Mouse (Mus musculus) brain, embryonic 18.5 days (tissue): Measurements from ENCODE around the gene Klf15.

ENCODE experiments used
- DNase-seq: peaks from one replicate; pipeline ENCODE4 v3.0.0-alpha.2; 2012; ENCODE audit warnings: low read depth, low spot score

Gene Klf15

DNA sequence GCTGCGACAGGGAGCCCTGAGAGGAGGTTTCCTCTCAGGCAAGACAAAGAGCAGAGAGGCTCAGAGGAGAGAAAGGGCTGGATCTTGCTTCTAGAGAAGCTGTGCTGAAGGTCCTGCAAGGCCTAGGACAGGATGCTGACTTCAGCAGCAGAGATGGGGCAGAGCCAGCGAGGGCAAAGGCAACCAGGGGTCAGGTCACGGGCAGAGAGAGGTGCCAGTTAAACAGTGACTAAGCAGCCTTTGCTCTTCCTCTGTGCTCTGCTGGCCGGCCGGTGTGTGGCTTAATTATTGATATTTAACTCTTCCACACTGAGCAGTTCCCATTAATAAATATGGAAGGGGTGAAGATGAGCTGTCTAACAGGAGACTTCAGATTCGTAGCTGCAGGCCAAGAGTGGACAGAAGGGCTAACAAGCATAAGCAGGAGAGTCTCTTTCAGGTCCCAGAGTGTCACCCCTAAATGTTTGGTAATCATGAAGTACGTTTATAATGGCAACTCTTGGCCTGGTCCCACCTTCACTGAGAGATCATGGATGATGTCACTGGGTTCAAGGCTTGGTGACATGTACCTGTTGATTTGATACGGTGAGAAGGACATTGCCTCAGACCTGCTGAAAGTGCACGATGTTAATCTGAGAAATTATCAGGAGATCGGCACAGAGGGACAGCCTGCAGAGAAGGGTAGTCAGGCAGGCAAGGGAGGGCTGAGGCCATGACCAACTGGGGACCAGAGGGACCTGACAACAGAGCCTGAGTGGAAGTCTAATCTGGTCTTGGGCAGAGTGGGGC lies 29.8 kb downstream of the Klf15 start:
- DNase-seq: no peak

- DNase-seq: no peak
Observed at GRCm38 (mm10) chr6:90494155-90494554, 31.8 kb downstream of the Klf15 start.

DNA sequence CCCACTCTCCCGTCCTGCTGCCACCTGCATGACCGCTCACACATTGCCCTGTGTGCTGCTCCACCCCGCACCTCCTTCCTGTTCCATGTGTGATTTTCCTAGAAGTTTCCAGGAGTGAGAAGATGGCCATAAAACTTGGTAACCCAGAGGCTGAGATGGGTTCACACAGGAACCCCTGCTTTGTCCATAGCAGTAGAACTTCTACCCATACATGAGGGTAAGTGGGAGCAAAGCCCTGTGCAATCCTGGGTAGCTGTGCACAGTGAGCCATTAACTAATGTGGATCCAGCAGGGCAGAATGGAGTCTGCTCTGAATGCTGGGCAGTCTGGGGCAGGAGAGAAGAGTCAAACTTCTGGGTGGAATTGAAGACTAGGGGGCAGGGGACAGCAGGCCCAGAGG lies 32.2 kb downstream of the Klf15 start:
- DNase-seq: no peak

GRCm38 (mm10) chr6:90495282-90495912 lies 33.0 kb downstream of the Klf15 start:
- DNase-seq: peak; percentile 62

- DNase-seq: no peak
Observed at GRCm38 (mm10) chr6:90496217-90496616, 33.8 kb downstream of the Klf15 start.

- DNase-seq: no peak
Observed at GRCm38 (mm10) chr6:90499509-90499908, 37.1 kb downstream of the Klf15 start.

DNA sequence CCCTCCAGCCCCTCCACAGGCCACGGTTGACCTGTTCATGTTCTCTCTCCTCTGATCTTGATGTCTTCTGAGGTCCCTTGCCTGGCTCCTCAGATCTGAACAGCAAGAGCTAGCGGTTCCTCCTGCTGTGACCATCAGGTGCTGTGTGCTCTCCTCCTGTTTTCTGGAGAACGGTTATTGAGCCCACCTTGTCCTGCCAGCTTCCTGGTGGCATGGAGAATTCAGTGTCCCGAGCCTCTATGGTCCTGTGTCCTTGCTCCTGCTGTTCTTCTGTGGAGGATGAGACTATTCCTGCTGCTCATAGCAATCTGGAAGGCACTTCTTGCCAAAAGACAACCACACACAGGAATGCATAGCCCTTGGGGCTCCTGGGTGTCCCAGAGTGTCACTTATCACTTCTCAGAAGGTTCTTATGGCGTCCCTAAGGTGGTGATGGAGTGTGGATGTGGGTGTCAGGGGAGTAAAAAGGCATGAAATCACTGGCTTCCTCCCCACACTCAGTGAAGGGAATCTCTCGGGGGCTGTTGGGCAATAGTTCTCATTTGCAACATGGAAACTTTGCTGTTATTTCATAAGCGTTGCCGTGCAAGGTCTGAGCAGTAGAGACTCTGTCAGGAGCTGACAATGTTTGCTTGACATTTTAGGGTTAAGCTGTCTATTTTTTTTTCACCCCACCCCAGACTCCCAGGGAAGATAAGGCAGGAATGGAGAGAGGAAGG lies 39.0 kb downstream of the Klf15 start:
- no peak for DNase-seq

DNA sequence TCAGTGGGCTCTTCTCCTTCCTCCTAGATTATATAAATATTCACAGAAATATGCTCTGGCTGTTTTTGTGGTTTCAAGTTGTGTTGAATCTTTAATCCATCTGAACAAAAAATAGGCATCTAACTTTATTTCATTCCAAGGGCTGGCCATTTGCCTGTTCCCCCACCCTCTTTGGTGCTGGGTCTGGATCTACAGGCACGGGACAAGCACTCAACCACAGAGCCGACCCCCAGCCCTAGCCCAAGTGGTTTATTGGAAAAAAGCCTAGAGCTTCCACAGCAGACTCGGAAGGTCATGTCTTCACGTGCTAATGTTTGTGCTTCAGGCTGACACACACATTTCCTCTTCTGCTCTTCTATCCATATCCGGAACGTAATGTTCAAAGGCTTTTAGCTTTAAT lies 43.5 kb downstream of the Klf15 start:
- no peak for DNase-seq

DNA sequence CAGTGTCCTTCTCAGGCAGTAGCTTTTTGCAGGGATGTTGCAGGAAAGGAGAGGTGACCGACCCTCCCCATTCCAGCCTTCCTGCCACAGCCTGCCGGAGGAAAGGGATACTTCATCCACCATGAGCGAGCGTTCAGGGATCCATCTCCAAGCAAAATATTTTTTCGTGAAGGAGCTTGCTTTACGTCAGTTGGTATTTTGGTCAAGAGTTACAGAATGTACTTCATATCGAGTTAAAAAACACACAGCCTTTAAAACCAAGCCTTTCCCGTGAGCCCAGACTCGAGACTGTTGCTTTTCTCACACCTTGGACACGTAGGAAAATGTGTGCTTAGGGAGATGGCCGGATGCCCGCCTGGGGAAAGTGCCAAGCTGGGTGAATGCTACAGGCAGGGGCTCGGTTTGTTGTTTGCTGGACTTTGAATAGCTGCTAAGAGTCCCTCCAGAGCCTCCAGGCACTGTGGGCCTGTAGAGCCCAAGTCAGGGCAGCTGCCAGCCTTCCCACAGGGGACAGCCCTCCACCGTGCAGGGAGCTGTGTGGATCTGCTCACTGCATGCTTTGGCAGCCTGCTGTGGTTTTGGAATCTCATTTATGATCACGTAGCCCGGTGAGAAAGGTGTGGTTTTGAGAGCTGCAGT lies 44.4 kb downstream of the Klf15 start:
- DNase-seq: peak; percentile 61

- DNase-seq: no peak
Observed at GRCm38 (mm10) chr6:90507443-90507842, 45.1 kb downstream of the Klf15 start.

DNA sequence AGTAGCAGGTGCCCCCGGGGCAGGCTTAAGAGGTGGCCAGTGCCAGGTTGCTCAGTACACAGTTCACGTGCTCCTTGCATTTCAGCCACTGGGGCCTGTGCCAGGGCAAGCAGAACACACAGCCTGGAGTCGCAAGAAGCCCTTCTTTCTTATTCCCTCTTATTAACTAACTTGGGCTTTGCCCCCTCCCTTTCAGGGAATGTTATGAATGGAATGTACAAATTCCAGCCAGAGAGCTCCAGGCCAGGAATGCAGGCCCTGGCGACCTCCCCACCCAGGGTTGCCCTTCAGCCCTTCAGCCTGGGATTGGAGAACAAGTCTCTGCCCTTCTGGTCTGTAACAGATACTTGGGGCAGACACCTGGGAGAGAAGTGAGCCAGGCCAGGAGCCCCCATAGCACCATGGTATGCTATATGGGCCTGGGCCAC lies 45.8 kb downstream of the Klf15 start:
- no peak for DNase-seq

DNA sequence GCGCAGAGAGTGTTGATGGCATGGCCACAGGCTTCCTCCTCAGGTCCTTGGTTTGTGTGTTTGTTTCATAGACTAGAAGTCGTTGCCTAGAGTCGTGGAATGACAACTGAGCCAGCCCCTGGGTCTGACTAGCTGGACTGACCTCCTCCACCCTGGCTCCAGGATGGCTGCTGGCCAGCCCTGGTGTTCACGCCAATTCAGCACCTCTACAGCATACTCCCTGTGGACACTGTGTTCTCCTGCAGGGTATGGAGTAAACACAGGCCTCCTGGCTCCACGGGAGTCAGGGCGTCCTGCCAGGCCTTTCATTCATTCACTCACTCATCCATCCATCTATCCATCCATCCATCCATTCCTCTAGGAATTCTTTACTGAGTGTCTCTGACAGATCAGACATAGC lies 46.7 kb downstream of the Klf15 start:
- DNase-seq: no peak

DNA sequence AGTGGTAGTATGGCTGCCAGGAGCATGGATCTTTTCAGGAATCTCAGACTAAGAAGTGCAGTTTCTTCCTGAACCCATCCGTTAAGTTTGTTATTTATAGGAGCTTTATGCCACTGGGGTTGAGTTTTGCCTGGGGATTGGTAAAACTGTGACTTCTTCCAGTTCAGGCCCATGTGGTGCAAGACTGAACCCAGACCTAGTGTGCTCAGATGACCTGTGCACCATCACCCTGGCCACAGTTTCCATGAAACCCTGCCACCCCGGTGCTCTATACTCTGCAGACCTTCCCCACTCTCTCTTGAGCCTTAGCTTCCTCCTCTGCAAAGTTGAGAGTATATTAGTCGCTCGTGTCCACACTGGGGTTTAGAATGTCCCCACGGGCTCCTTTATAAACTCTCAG lies 50.0 kb downstream of the Klf15 start:
- DNase-seq: no peak

DNA sequence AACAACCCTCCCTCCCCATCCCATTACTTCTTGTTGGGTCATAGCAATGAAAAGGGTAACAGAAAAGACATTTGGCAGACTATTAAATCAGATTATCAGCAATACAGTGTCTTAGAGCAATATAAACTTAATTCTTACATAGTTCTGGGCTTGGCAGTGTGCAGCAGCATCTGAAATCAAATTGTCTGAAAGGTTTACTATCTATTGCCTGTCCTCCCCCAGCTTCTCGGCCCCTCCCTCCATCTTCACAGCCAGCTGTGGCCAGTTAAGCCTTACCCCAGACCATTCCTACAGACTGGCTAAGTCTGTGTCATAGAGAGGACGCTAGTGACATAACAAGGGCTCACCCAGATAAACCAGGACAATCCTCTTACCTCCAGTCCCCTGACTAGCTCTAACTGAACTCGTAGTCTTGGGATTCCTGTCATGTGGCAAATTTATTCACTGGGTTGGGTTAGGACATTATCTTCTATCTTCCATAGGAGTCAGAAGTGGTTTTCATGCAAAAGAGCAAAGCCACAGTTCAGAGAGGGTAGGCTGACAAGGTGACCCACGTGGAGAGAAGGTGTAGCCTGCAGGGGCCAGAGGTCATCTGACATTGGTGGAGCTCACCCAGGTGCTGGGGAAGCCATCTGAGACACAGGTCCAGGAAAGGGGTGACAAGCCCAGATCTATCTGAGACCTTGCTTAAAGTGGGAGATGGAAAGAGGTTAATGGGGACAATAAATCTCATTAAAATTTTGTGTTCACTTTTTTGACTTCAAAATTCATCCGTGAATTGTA lies 50.9 kb downstream of the Klf15 start:
- no peak for DNase-seq

- DNase-seq: no peak
Observed at GRCm38 (mm10) chr6:90514369-90514768, 52.0 kb downstream of the Klf15 start.

DNA sequence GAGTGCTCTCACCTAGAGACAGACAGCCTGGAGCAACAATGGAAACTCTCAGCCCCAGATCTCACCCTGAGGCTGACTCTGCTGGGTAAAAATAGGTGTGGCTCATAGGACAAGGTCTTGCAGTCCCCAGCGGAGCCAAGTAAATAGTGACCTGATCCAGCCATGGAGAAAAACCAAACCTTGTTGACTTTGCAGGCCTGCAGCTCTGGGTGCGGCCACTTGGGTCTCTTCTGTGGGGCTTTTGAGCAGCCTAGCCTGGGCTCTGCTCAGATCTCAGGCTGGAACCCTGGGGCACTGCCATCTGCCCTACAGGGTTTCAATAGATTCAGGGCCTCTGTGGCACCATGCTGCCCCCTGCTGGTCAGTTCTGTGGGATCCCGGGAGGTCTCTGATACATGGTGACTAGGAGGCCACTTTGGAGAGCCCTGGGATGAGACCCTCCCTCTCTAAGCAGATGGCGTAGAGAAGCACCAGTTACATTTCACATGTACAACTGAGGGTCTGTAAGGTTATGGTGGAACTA lies 52.6 kb downstream of the Klf15 start:
- no peak for DNase-seq

DNA sequence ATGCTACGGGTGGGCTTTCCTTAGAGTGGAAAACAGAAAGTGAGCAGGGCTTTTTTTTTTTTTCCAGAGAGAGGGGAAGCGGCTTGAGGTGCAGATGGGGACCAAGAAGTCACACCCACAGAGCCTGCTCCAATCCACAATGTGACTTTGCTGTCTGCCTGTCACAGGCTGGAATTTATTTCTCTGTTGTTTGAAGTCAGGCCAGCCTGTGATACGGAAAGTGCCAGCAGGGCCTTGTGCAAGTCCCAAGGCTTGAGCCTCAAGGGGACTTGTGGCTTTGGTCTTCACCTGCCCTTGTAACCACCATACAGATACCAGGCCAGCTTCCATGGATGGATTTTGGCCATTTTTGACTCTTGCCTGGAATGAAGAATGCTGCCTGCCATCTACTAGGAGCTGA lies 56.5 kb downstream of the Klf15 start:
- DNase-seq: no peak

DNA sequence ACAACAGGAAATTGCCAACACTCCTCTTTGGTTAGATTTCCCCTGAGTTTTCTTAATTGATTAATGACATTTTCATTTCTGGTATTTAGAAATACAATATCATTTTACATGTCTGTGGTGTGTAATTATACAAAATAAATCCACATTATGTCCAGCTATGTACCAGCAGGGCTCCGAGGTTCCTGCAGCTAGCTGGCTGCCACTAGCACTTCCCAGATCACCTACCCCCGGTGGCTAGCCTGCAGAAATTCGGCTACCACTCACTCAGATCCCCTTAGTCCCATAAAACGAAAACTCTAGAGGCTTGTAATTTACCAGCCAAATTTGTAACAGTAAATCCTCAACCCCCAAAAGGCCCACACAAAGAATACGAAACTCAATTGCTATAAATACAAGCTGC lies 57.0 kb downstream of the Klf15 start:
- no peak for DNase-seq
